Mouse (Mus musculus) midbrain, embryonic 14.5 days (tissue): ENCODE results near the gene Ier5. TPM values are rescaled to one million over a fixed set of nuclear protein-coding genes. Genes with fewer than 3 reads are reported as not detected.

Experiments used
- ATAC-seq: fragments of 200-750 bp; cut with Nextera tagmentation; 2 replicates; pipeline ENCODE4 v1.8.0; 2017; ENCODE audit warnings: moderate number of reproducible peaks, moderate library complexity; ENCODE audit not compliant: low FRiP score, low TSS enrichment
- DNase-seq: peaks from one replicate; pipeline ENCODE4 v3.0.0-alpha.2; 2015
- H3K27ac ChIP-seq: fragments of 300-500 bp; sonication (generic); replicated peaks from 2 replicates; pipeline ENCODE4 v1.5.1; 2014; ENCODE audit warnings: mild to moderate bottlenecking, low read depth, low read length, moderate library complexity
- H3K27me3 ChIP-seq: fragments of 300-500 bp; sonication (generic); 2 replicates; pipeline ENCODE4 v1.6.1; 2014; ENCODE audit warnings: low read length, control low read depth, mixed read lengths; ENCODE audit not compliant: control insufficient read depth, insufficient read depth
- H3K36me3 ChIP-seq: fragments of 300-500 bp; sonication (generic); 2 replicates; pipeline ENCODE4 v1.6.1; 2014; ENCODE audit warnings: low read length, control low read depth; ENCODE audit not compliant: control insufficient read depth, insufficient read depth
- H3K4me1 ChIP-seq: fragments of 300-500 bp; sonication (generic); 2 replicates; pipeline ENCODE4 v1.6.1; 2014; ENCODE audit warnings: mild to moderate bottlenecking, antibody characterized with exemption, low read length, control low read depth; ENCODE audit not compliant: control insufficient read depth, insufficient read depth
- H3K4me2 ChIP-seq: fragments of 300-500 bp; sonication (generic); 2 replicates; pipeline ENCODE4 v1.6.1; 2014; ENCODE audit warnings: mild to moderate bottlenecking, low read length, moderate library complexity
- H3K4me3 ChIP-seq: fragments of 300-500 bp; sonication (generic); replicated peaks from 2 replicates; pipeline ENCODE4 v1.5.1; 2014; ENCODE audit warnings: low read depth, low read length
- H3K9ac ChIP-seq: fragments of 300-500 bp; sonication (generic); replicated peaks from 2 replicates; pipeline ENCODE4 v1.6.1; 2014; ENCODE audit warnings: mild to moderate bottlenecking, low read length, moderate library complexity
- H3K9me3 ChIP-seq: fragments of 300-500 bp; sonication (generic); 2 replicates; pipeline ENCODE4 v1.6.1; 2016; ENCODE audit warnings: low read length, control low read depth, mixed read lengths; ENCODE audit not compliant: control insufficient read depth
- WGBS: fragments of 180-500 bp; shearing (Covaris S2); extraction: QIAGEN DNeasy Blood & Tissue Kit; methylation state at CpG from one replicate; pipeline ENCODE4 v1.1.7; 2014; 5-methylcytosine and 5-hydroxymethylcytosine counted together
- polyA plus RNA-seq: library from polyadenylated mRNA; unstranded; fragments of >200 nt; fragmentation: Nextera tagmentation; extraction: Ambion mirVana; gene quantifications from 2 replicates; pipeline ENCODE4 v1.2.1, GENCODE M21; 2014

Ier5 gene
- polyA plus RNA-seq, 1 experiment from 2014 or later: 13.4 TPM

DNA sequence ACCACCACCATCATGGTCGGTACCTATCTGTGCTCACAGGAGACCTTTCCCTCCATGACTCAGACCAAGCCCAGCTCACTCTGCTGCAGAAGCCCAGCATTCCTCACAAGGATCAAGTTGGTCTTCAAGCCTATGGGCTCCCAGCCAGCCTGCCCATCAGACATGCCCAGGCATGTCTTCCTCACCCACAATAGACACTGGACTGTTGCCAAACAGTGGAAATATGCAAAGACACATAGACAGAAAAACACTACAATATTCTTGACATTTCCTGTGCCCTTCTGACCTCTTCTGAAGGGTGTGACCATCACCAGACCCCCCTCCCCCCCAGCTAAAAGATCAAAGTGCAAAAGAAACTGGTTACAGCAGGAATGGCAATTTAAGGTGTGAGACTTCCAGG lies 43.3 kb downstream of the Ier5 start:
- Histone ChIP-seq H3K27me3 (no peaks in the 10 kb centered on the region), H3K4me3 (no peak overlapping the region), H3K27ac (no peak overlapping the region), H3K36me3 (no peaks in the 10 kb centered on the region), H3K4me2 (no peak overlapping the region), H3K9me3 (no peaks in the 10 kb centered on the region), H3K4me1 (peaks cover 14% of the 10 kb centered on the region), H3K9ac (no peak overlapping the region)
- ATAC-seq (no peak), DNase-seq (no peak)
- WGBS: 90% methylated on average over 1 of the region's 1 CpGs

DNA sequence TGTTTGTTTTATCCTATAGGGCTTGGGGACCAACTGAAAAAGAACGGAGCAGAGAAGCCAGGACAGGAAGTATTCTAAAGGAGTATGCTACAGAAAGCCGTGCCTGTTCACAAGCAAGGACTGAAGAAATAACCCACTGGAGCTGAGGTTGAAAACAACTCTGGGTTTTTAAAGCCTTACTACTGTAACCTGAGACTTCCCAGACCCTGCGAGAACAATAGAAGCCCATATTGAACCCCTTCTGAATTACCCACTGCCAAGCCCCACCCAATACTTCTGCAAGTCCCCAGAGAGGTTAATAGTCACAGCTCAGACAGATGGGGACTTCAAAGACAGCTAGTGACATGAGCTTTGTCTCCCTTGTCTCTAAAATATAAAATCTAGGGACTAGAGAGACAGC lies 44.4 kb downstream of the Ier5 start:
- Histone ChIP-seq H3K4me3 (no peak overlapping the region), H3K27me3 (no peaks in the 10 kb centered on the region), H3K36me3 (no peaks in the 10 kb centered on the region), H3K9ac (no peak overlapping the region), H3K9me3 (no peaks in the 10 kb centered on the region), H3K27ac (no peak overlapping the region), H3K4me1 (peaks cover 19% of the 10 kb centered on the region), H3K4me2 (no peak overlapping the region)
- 52% methylated on average over 3 of the region's 3 CpGs for WGBS
- DNase-seq (no peak), ATAC-seq (no peak)

DNA sequence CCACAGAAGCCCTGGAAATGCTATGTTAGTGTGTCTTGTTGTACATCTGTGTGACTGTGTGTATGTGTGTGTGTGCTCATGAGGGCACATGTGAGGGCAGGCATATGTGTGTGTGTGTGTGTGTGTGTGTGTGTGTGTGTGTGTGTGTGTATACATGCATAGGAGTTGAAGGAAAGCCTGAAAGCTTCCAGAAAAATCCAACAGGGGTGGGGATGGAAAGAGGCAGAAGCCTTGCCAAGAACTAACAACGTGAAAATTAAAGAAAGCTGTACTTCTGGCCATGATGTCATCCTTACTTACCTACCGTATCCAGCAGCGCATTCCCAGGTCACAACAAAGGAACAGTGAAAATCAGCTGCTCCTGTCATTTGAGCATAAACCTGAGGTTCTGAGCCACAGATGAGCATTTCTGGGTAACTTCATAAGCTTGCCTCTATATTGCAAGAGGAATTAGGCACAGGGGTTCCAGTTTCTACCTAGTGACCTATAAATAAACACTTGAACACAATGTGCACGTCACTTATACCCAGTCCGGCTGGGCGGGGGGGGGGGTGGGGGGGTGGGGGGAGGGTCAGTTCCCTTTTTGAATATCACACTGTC lies 45.0 kb downstream of the Ier5 start:
- Histone ChIP-seq H3K9me3 (no peaks in the 10 kb centered on the region), H3K4me1 (peaks cover 22% of the 10 kb centered on the region), H3K27ac (no peak overlapping the region), H3K36me3 (no peaks in the 10 kb centered on the region), H3K4me3 (no peak overlapping the region), H3K4me2 (no peak overlapping the region), H3K9ac (no peak overlapping the region), H3K27me3 (no peaks in the 10 kb centered on the region)
- no peak for ATAC-seq
- DNase-seq: no peak
- WGBS: 64% methylated on average over 6 of the region's 6 CpGs

DNA sequence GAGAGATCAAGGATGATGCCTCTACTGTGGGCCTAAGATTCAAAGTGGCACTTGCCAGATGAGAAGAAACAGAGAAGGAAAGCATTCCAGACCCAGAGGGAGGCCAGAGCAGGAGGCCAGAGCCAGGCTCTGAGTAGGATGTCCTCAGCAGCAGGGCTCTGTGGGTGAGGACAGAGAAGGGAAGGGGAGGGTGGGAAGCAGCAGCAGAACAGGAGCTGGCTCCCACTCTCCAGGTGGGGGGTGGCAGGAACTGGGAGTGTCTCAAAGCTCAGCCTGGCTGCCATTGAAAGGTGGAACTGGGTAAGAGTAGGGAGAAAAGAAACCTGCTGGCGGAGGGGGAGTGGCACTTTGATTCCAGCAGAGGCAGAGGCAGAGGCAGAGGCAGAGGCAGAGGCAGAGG lies 46.1 kb downstream of the Ier5 start:
- no peaks in the 10 kb centered on the region for H3K27me3 ChIP-seq
- DNase-seq (no peak), ATAC-seq (no peak)
- H3K4me3 ChIP-seq: no peak overlapping the region
- H3K4me2 ChIP-seq: no peak overlapping the region
- H3K36me3 ChIP-seq: no peaks in the 10 kb centered on the region
- no peaks in the 10 kb centered on the region for H3K9me3 ChIP-seq
- H3K9ac ChIP-seq: no peak overlapping the region; the same call in 1 of the 2 replicates
- H3K4me1 ChIP-seq: peaks cover 24% of the 10 kb centered on the region
- H3K27ac ChIP-seq: peak overlapping the region; percentile 66; the same call in 1 of the 2 replicates
- WGBS: 86% methylated on average over 1 of the region's 1 CpGs

DNA sequence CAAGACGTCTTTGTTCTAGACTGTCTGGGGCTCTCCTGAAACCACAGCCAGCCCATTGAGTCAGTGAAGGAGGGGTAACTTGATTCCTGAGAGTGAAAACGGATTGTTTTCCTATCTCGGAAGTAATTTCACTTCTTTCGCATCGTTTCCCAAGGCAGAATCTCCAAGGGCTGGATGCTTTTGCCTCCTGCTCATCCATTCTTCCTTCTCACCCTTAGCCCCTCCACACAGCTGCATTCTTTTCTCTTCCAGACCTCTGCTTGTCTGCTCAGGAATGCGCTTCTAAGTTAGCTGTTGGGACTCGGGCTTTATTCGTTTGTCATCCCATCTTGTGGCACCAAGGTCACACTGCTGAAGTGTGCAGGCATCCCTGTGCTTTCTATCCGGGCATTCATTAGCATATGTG lies 46.7 kb downstream of the Ier5 start:
- Histone ChIP-seq H3K9me3 (no peaks in the 10 kb centered on the region), H3K4me2 (no peak overlapping the region), H3K9ac (no peak overlapping the region), H3K4me3 (no peak overlapping the region), H3K36me3 (no peaks in the 10 kb centered on the region), H3K4me1 (peaks cover 24% of the 10 kb centered on the region), H3K27ac (peak overlapping the region; percentile 66; the same call in 1 of the 2 replicates), H3K27me3 (no peaks in the 10 kb centered on the region)
- no peak for ATAC-seq
- DNase-seq: no peak
- 3% methylated on average over 9 of the region's 9 CpGs for WGBS

DNA sequence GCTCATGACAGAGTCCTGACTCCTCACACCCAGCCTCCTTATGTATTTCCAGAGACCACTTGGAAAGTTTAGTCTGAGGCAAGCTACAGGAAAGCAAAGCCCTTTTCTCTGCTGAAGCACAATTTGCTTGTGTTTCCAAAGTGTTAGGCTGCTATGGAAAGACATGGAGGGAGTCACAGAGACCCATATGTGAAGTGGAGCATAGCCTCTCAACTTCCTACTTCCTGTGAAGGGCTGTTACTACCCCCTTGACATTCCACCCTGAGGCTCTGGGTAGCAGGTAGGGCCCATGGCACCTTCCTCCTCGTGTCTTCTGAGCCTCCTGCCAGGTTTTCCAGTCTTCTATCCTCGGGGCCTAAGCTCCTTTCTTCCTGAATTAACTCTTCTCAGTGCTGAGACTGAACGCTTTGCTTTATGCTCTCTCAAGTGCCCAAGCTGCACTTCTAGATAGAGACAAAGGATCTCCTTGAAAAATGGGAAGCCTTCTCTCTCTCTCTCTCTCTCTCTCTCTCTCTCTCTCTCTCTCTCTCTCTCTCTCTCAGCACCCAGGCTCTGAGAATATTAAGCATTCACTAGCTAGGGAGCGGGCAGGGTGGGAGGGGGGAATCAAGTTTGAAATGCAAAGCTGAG lies 47.2 kb downstream of the Ier5 start:
- Histone ChIP-seq H3K4me3 (no peak overlapping the region), H3K4me2 (no peak overlapping the region), H3K27me3 (no peaks in the 10 kb centered on the region), H3K9me3 (no peaks in the 10 kb centered on the region), H3K36me3 (no peaks in the 10 kb centered on the region), H3K27ac (peak overlapping the region; percentile 66), H3K4me1 (peaks cover 24% of the 10 kb centered on the region), H3K9ac (no peak overlapping the region)
- 7% methylated on average over 4 of the region's 4 CpGs for WGBS
- DNase-seq: peak; percentile 52
- ATAC-seq: no peak

DNA sequence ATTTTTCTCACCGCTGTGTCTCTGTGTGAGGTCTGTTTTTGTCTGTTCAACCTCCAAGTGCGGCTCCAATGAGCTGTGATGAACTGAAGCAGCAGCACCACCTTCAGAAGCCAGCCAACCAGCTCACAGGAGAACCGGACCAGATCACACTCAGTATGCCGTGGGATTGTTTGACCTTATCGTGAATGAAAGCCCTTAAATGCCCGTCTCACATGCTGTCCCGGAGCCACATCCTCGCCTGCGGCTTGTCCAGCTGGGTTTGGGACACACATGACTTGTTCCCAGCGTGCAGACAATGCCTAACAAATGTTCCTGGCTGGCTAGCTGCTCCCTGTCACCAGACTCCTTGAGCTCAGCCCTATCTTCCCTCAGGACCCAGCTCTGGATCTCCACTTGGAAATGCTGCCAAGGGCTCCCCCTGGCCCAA lies 47.7 kb downstream of the Ier5 start:
- ATAC-seq (no peak), DNase-seq (peak; percentile 42)
- Histone ChIP-seq H3K9ac (no peak overlapping the region), H3K4me1 (peaks cover 24% of the 10 kb centered on the region), H3K4me2 (no peak overlapping the region), H3K27me3 (no peaks in the 10 kb centered on the region), H3K9me3 (no peaks in the 10 kb centered on the region), H3K4me3 (no peak overlapping the region), H3K27ac (peak overlapping the region; percentile 66), H3K36me3 (no peaks in the 10 kb centered on the region)
- 17% methylated on average over 10 of the region's 10 CpGs for WGBS

- H3K4me2 ChIP-seq: no peak overlapping the region
- DNase-seq: no peak
- 83% methylated on average over 9 of the region's 9 CpGs for whole genome bisulfite sequencing
- no peaks in the 10 kb centered on the region for H3K36me3 ChIP-seq
- no peak overlapping the region for H3K9ac ChIP-seq
- H3K9me3 ChIP-seq: no peaks in the 10 kb centered on the region
- H3K27ac ChIP-seq: no peak overlapping the region
- no peak for ATAC-seq
- H3K4me1 ChIP-seq: peaks cover 24% of the 10 kb centered on the region
- no peak overlapping the region for H3K4me3 ChIP-seq
- H3K27me3 ChIP-seq: no peaks in the 10 kb centered on the region
Measured at GRCm38 (mm10) chr1:155050897-155051592, 48.4 kb downstream of the Ier5 start.
